Mouse (Mus musculus) liver, embryonic 12.5 days (tissue): ENCODE data around the gene Map4k4. TPM values are rescaled to one million over a fixed set of nuclear protein-coding genes. Genes with fewer than 3 reads are reported as not detected.

Source experiments
- ATAC-seq: fragments of 200-750 bp; cut with Nextera tagmentation; 2 replicates; pipeline ENCODE4 v1.8.0; 2017; ENCODE audit warnings: moderate number of reproducible peaks, mild to moderate bottlenecking, moderate library complexity
- H3K27ac ChIP-seq: fragments of 300-500 bp; sonication (generic); 2 replicates; pipeline ENCODE4 v1.5.1; 2016; ENCODE audit warnings: mild to moderate bottlenecking
- H3K27me3 ChIP-seq: fragments of 300-500 bp; sonication (generic); replicated peaks from 2 replicates; pipeline ENCODE4 v1.6.1; 2016; ENCODE audit warnings: mild to moderate bottlenecking, moderate library complexity
- H3K36me3 ChIP-seq: fragments of 300-500 bp; sonication (generic); 2 replicates; pipeline ENCODE4 v1.6.1; 2016; ENCODE audit warnings: mild to moderate bottlenecking, moderate library complexity
- H3K4me1 ChIP-seq: fragments of 300-500 bp; sonication (generic); 2 replicates; pipeline ENCODE4 v1.6.1; 2016
- H3K4me2 ChIP-seq: fragments of 300-500 bp; sonication (generic); 2 replicates; pipeline ENCODE4 v1.6.1; 2016; ENCODE audit warnings: mild to moderate bottlenecking, moderate library complexity
- H3K4me3 ChIP-seq: fragments of 300-500 bp; sonication (generic); 2 replicates; pipeline ENCODE4 v1.5.1; 2016; ENCODE audit warnings: mild to moderate bottlenecking, moderate library complexity
- H3K9ac ChIP-seq: fragments of 300-500 bp; sonication (generic); 2 replicates; pipeline ENCODE4 v1.6.1; 2016; ENCODE audit warnings: mild to moderate bottlenecking, moderate library complexity
- H3K9me3 ChIP-seq: fragments of 300-500 bp; sonication (generic); replicated peaks from 2 replicates; pipeline ENCODE4 v1.6.1; 2016; ENCODE audit warnings: mild to moderate bottlenecking, moderate library complexity
- WGBS: fragments of 180-500 bp; shearing (Covaris S2); methylation state at CpG from one replicate; pipeline ENCODE4 v1.1.7; 2016; ENCODE audit not compliant: insufficient replicate concordance; 5-methylcytosine and 5-hydroxymethylcytosine counted together
- polyA plus RNA-seq: library from polyadenylated mRNA; unstranded; fragments of >200 nt; fragmentation: Nextera tagmentation; extraction: Ambion mirVana; gene quantifications from 2 replicates; pipeline ENCODE4 v1.2.1, GENCODE M21; 2016

Map4k4 gene
- polyA plus RNA-seq, result 8.8 and 9.7 TPM in 2 replicates

GRCm38 (mm10) chr1:39900181-39901005 is at the start of gene Map4k4:
Map4k4 (plus strand) TSS chr1:39900913.
- Histone ChIP-seq H3K27ac (peak within 1 kb of the TSS; percentile 81), H3K4me2 (peak within 1 kb of the TSS; percentile 88), H3K9ac (peak within 1 kb of the TSS; percentile 76), H3K36me3 (peaks cover 5% of the 10 kb centered on the region; the same call in 1 of the 2 replicates), H3K27me3 (peaks cover 51% of the 10 kb centered on the region), H3K4me3 (peak within 1 kb of the TSS; percentile 71), H3K9me3 (no peaks in the 10 kb centered on the region), H3K4me1 (peaks cover 48% of the 10 kb centered on the region)
- WGBS, result 2% methylated on average over 84 of the region's 97 CpGs
- peak; percentile 81 for ATAC-seq

GRCm38 (mm10) chr1:39855949-39856348 is 44.8 kb upstream of the Map4k4 start:
- Histone ChIP-seq H3K27me3 (peaks cover 33% of the 10 kb centered on the region), H3K9ac (no peak overlapping the region), H3K4me3 (no peak overlapping the region), H3K4me1 (peaks cover 13% of the 10 kb centered on the region; the same call in 1 of the 2 replicates), H3K27ac (no peak overlapping the region), H3K9me3 (no peaks in the 10 kb centered on the region), H3K4me2 (no peak overlapping the region), H3K36me3 (no peaks in the 10 kb centered on the region)
- WGBS, result 35% methylated on average over 6 of the region's 6 CpGs
- ATAC-seq, result peak; percentile 74; the same call in 1 of the 2 replicates

GRCm38 (mm10) chr1:39856795-39857447 is 43.8 kb upstream of the Map4k4 start:
- peaks cover 13% of the 10 kb centered on the region; the same call in 1 of the 2 replicates for H3K4me1 ChIP-seq
- no peaks in the 10 kb centered on the region for H3K36me3 ChIP-seq
- 64% methylated on average over 7 of the region's 7 CpGs for WGBS
- no peak overlapping the region for H3K9ac ChIP-seq
- H3K27ac ChIP-seq, result no peak overlapping the region
- no peak for ATAC-seq
- no peaks in the 10 kb centered on the region for H3K9me3 ChIP-seq
- H3K4me3 ChIP-seq, result no peak overlapping the region
- H3K4me2 ChIP-seq, result no peak overlapping the region
- H3K27me3 ChIP-seq, result peaks cover 38% of the 10 kb centered on the region

- Histone ChIP-seq H3K36me3 (no peaks in the 10 kb centered on the region), H3K27me3 (peaks cover 38% of the 10 kb centered on the region), H3K4me1 (peaks cover 13% of the 10 kb centered on the region; the same call in 1 of the 2 replicates), H3K4me3 (no peak overlapping the region), H3K4me2 (no peak overlapping the region), H3K9me3 (no peaks in the 10 kb centered on the region), H3K27ac (no peak overlapping the region), H3K9ac (no peak overlapping the region)
- WGBS, result 75% methylated on average over 6 of the region's 6 CpGs
- no peak for ATAC-seq
Observed at GRCm38 (mm10) chr1:39857448-39857820, 43.3 kb upstream of the Map4k4 start.

GRCm38 (mm10) chr1:39859213-39859612 is 41.5 kb upstream of the Map4k4 start:
- Histone ChIP-seq H3K4me1 (peaks cover 13% of the 10 kb centered on the region; the same call in 1 of the 2 replicates), H3K4me3 (no peak overlapping the region), H3K27ac (no peak overlapping the region), H3K27me3 (peaks cover 38% of the 10 kb centered on the region), H3K4me2 (no peak overlapping the region), H3K9me3 (no peaks in the 10 kb centered on the region), H3K36me3 (no peaks in the 10 kb centered on the region), H3K9ac (no peak overlapping the region)
- ATAC-seq, result no peak
- 33% methylated on average over 6 of the region's 6 CpGs for WGBS

- WGBS, result 30% methylated on average over 9 of the region's 9 CpGs
- peak overlapping the region; percentile 34 for H3K4me2 ChIP-seq
- no peak overlapping the region for H3K4me3 ChIP-seq
- no peaks in the 10 kb centered on the region for H3K9me3 ChIP-seq
- peak; percentile 70 for ATAC-seq
- no peak overlapping the region for H3K9ac ChIP-seq
- no peaks in the 10 kb centered on the region for H3K36me3 ChIP-seq
- peak overlapping the region; percentile 60 for H3K27ac ChIP-seq
- H3K4me1 ChIP-seq, result peaks cover 41% of the 10 kb centered on the region
- 0 out of 2 replicates have a peak, but pooled peaks cover 7% of the 10 kb centered on the region for H3K27me3 ChIP-seq
Observed at GRCm38 (mm10) chr1:39866367-39867141, 34.2 kb upstream of the Map4k4 start.

- Histone ChIP-seq H3K4me1 (peaks cover 41% of the 10 kb centered on the region), H3K27me3 (0 out of 2 replicates have a peak, but pooled peaks cover 3% of the 10 kb centered on the region), H3K4me2 (peak overlapping the region; percentile 34), H3K36me3 (no peaks in the 10 kb centered on the region), H3K9me3 (no peaks in the 10 kb centered on the region), H3K4me3 (no peak overlapping the region), H3K27ac (peak overlapping the region; percentile 60; the same call in 1 of the 2 replicates), H3K9ac (no peak overlapping the region)
- ATAC-seq, result no peak
- WGBS, result 48% methylated on average over 7 of the region's 7 CpGs
Observed at GRCm38 (mm10) chr1:39867142-39867525, 33.6 kb upstream of the Map4k4 start.

GRCm38 (mm10) chr1:39867966-39868593 is 32.6 kb upstream of the Map4k4 start:
- peak overlapping the region; percentile 23 for H3K4me2 ChIP-seq
- no peak overlapping the region for H3K4me3 ChIP-seq
- H3K9ac ChIP-seq, result no peak overlapping the region
- peak overlapping the region; percentile 60; the same call in 1 of the 2 replicates for H3K27ac ChIP-seq
- no peaks in the 10 kb centered on the region for H3K36me3 ChIP-seq
- ATAC-seq, result peak; percentile 45
- 25% methylated on average over 6 of the region's 6 CpGs for WGBS
- H3K4me1 ChIP-seq, result peaks cover 41% of the 10 kb centered on the region
- H3K27me3 ChIP-seq, result 0 out of 2 replicates have a peak, but pooled peaks cover 3% of the 10 kb centered on the region
- H3K9me3 ChIP-seq, result no peaks in the 10 kb centered on the region

- peak overlapping the region; percentile 79 for H3K27ac ChIP-seq
- 0 out of 2 replicates have a peak, but pooled peaks have one; percentile 26 for ATAC-seq
- no peak overlapping the region for H3K9ac ChIP-seq
- H3K4me1 ChIP-seq, result peaks cover 41% of the 10 kb centered on the region
- H3K9me3 ChIP-seq, result no peaks in the 10 kb centered on the region
- H3K4me3 ChIP-seq, result no peak overlapping the region
- H3K36me3 ChIP-seq, result no peaks in the 10 kb centered on the region
- 55% methylated on average over 10 of the region's 10 CpGs for WGBS
- 0 out of 2 replicates have a peak, but pooled peaks cover 3% of the 10 kb centered on the region for H3K27me3 ChIP-seq
- H3K4me2 ChIP-seq, result no peak overlapping the region
Observed at GRCm38 (mm10) chr1:39868825-39869571, 31.7 kb upstream of the Map4k4 start.

GRCm38 (mm10) chr1:39869721-39870201 is 31.0 kb upstream of the Map4k4 start:
- no peak for ATAC-seq
- H3K9me3 ChIP-seq, result no peaks in the 10 kb centered on the region
- H3K4me2 ChIP-seq, result no peak overlapping the region
- 0 out of 2 replicates have a peak, but pooled peaks cover 3% of the 10 kb centered on the region for H3K27me3 ChIP-seq
- 64% methylated on average over 12 of the region's 12 CpGs for WGBS
- H3K4me3 ChIP-seq, result no peak overlapping the region
- H3K27ac ChIP-seq, result peak overlapping the region; percentile 79
- H3K4me1 ChIP-seq, result peaks cover 41% of the 10 kb centered on the region
- H3K36me3 ChIP-seq, result no peaks in the 10 kb centered on the region
- no peak overlapping the region for H3K9ac ChIP-seq
